Mouse (Mus musculus): ENCODE measurements around the gene Ccdc141.

GRCm38 (mm10) chr2:77106150-77106549 is 64.3 kb downstream of the Ccdc141 start:
- TF ChIP-seq CTCF (IDR thresholded peaks at IDR 0.05; ENCODE audit: low read depth) (no peak), EP300 (IDR thresholded peaks at IDR 0.05; ENCODE audit: low read depth) (no peak)
